Mouse (Mus musculus): ENCODE measurements around the gene Llph.

DNA sequence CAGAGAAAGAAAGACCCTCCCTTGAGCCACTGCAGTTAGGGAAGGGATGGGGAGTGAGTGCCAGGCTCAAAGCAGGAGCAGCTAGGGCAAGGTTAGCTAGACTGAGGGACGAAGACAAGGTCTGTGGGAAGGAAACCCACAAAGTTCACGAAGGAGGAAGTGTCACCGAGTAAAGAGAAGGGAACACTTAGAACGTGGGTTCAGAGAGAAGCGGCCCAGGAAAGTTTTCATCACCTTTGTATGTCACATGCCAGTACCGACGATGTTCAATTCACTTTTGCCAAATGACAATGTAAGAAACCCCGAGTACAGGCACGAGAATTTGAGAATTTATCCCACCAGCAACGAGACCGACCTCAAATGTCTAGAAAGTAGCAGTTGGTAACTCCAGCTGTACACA, 37.6 kb upstream of the Llph start:
- TF ChIP-seq CTCF (IDR thresholded peaks at IDR 0.05; ENCODE audit: borderline replicate concordance, extremely low read depth, insufficient read depth, insufficient read length) (no peak), POLR2A (IDR thresholded peaks at IDR 0.05; ENCODE audit: borderline replicate concordance, extremely low read depth, insufficient read depth, insufficient read length, poor library complexity, severe bottlenecking) (no peak)
